Mouse (Mus musculus) layer of hippocampus, postnatal 36 days (tissue): Measurements from ENCODE around the gene 1700001P01Rik. TPM values are rescaled to one million over a fixed set of nuclear protein-coding genes. Genes with fewer than 3 reads are reported as not detected.
"Not testable (repeated sequence)": the region's sequence is repeated elsewhere in the genome, so short reads cannot be mapped to it uniquely, and the experiment has no call there.

ENCODE experiments used
- DNase-seq, 2 experiments: peaks; one replicate each; pipeline ENCODE4 v3.0.0; 2022
- microRNA-seq, 2 experiments: library from miRNA; unstranded; fragments of <30 nt; microRNA quantifications; one replicate each; pipeline ENCODE4 v1.2.0; 2021
- total RNA-seq, 2 experiments: library from RNA; stranded (reverse); gene quantifications; 2 replicates each; pipeline ENCODE4 v1.2.3; 2021

1700001P01Rik gene
- total RNA-seq, 2 experiments from 2014 or later: 0.60 to 1.3 TPM

DNA sequence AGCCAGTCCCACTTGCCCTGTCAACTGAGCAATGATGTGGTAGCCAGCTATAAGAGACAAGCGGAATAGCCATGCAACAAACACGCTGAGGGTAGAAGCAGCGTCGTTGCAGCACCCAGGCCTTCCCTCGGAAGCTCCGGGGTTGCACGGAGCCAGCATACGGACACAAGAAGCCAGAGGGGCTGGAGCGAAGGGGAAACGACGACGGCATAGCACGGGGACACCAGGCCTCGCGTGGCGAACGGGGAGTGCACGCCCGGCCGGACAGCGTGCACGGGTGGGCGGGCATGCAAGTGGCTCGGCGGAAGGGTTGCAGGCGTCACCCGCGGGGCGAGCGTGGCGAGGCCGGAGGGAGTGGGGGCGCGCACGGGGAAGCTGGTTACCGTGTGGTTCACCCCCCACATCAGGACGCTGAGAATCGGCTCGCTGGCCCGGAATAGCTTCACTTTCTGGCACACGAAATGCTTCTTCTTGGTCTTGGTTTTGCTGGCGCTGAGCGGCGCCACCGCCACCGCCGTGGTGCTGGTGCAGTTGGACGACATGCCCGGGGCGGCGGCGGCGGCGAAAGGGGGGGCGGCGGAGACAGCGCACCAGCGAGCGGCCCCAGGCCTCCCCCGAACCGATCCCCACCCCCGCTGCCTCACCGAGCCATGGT lies 31.5 kb downstream of the 1700001P01Rik start, which contains the start of gene Pip4k2b:
Pip4k2b (minus strand) TSS at position 642 of the 655 bp plus-strand sequence.
- DNase-seq: peak in 1 of 2 experiments; percentile 50

DNA sequence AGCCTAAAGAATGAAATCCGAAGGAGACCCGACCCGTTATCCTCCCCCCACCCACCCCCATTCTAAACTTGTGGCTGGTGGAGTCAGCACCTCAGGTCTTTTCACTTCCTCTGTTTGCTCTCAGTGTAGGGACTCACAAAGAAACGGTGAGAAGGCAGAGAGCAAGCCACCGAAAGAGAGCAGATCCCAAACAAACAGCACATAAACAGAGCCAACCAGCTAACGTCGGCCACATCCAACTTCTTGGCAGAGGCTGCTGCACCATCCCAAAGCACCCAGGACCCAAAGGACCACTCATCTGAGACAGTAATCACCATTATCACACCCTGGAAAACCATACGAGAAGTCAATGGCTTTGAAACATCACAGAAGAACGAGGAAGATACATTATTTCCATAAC lies 32.3 kb downstream of the 1700001P01Rik start:
- DNase-seq: no peak

DNA sequence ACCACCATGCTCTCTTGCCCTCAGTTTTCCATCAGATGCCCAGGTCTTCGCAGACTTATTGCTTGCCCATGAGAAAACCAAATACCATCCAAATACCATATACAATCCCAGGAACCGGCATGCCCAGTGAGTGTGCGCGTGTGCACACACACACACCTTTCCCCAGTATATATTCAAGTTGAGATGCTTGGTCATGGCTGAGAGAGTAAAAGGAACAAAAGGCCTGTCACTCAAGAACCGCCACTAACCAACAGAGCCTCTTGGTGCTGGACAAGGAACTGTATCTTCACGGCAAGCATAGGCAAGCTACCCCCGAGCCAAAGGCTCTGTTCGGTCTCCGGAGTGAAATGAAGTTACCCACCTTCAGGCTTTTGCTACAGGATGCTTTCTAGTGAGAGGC lies 33.1 kb downstream of the 1700001P01Rik start:
- DNase-seq: no peak

DNA sequence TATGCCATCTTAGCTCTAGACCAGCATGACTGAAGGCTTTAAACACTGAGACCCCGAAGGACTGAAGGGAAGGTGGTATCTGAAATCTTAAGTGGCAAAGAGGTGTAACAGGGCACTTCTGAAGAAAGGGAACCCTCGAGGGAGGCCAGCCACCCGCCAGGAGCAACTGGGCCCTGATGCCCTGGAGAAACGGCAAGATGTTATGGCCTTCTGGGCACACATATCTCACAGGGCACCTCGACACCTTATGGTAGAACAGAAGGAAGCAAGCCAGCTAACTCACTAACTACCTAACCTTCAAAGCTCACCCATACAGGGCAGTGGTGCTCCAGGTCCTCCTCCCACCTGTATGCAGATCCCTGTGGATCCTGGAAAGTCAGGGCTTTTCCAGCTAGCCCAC lies 33.6 kb downstream of the 1700001P01Rik start:
- DNase-seq: no peak

DNA sequence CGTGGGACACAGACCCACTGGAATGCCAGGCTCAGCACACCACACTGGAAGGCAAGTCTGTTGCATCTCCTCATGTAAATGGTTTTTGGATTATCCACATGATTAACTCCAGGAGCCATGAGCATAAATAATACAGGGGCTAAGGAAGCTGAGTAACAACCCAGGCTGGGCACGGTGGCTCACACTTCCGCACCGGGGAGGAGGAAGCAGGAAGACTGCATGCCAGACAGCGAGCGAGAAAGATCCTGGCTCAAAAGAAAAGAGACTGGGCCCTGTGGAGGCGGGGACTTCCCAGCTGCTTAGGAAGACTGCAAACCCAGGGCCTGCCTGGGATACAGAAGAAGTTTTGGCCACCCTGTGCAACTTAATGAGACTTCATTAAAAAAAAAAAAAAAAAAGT lies 35.5 kb downstream of the 1700001P01Rik start:
- DNase-seq: no peak

DNA sequence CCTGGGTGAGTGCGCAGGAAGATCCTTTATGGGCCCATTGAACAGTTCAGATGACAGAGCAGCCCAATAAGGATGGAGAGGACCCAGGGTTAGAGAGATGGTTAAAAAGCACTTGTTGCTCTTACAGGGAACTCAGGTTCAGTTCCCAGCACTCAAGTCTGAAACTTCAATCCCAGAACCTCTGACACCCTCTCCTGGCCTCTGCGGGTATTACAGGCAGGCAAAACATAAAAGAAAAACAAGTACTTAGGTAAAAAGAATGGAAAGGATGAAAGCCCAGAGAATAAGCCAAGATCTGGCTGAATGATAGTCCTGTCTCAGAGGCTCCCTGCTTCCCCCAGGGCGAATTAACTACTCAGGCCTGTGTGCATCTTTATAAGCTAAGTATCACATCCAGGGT lies 36.6 kb downstream of the 1700001P01Rik start:
- DNase-seq: no peak

DNA sequence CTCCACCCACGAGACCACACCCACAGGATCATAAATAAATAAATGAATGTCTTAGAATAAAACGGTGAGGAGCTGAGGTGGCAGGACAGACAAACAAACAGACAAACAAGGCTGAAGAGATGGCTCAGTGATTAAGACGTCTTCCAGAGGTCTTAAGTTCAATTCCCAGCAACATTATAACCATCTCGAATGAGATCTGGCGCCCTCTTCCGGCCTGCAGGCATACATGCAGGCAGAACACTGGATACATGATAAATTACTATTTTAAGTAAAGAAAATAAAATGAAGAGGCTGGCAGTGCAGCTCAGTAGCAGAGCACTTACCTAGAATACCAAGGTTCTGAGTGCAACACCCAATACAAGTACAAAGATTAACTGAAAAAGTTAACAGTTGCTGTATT lies 37.0 kb downstream of the 1700001P01Rik start:
- no peak for DNase-seq

DNA sequence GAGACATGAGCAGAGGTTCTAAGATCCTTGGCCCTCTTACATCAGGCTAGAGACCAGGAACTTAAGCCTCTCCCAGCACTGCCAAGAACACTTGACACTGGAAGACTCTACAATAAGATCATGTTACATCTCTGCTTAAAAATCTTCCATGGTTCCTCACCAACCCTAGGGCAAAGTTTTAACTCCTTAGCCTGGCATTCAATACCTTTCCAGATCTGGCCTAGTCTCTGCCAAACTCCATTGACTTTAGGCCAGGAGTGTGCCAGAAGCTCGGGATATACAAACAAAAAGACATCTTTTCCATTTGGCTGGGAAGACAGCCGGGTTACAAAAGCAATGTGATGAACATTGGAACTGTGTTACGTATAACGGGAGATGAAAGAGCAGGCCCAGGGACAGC lies 38.1 kb downstream of the 1700001P01Rik start:
- DNase-seq: no peak

DNA sequence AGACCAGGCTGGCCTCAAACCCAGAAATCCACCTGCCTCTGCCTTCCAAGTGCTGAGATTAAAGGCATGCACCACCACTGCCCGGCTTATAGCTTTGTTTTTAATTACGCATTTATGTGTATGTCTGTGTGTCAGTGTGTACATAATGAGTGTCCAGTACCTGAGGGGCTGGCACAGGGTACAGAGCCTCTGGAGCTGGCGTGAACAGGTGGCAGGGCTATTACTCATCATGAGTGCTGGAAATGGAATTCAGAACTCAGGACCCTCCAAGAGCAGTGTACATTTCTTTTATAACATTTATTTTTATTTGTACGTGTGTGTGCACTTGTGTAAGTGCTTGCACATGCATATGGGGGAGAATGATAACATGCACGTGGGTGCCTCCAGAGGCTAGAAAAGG lies 39.1 kb downstream of the 1700001P01Rik start:
- DNase-seq: no peak

DNA sequence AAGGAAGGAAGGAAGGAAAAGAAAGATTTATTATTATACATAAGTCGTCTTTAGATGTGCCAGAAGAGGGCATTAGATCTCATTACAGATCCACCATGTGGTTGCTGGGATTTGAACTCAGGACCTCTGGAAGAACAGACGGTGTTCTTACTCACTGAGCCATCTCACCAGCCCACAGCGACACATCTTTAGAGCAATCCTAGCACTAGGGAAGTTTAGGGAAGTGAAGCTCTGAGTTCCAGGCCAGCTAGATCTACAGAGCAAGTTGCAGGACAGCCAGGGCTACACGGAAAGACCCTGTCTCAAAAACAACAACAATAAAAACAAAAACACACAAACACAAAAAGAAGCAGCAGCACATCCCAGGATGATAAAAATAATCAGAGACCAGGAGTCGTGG lies 40.9 kb downstream of the 1700001P01Rik start:
- DNase-seq: not testable (repeated sequence)

DNA sequence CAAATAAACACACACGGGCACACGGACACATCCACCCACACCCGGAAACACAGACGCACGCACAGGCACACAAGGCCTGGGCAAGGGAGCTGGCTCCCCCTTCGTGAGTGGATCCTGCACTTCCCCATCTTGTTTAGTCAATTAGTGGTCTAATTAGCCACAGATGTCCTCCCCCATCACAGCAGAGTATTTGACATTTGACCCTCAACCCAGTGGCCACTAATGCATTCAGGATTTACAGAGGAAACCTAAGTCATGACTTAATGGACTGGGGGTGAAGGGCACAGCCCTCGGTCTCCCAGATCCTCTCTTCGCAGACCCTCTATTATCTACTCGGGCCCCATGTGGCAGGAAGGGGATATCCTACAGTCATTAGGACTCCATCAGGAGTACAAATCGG lies 42.0 kb downstream of the 1700001P01Rik start:
- DNase-seq: no peak

DNA sequence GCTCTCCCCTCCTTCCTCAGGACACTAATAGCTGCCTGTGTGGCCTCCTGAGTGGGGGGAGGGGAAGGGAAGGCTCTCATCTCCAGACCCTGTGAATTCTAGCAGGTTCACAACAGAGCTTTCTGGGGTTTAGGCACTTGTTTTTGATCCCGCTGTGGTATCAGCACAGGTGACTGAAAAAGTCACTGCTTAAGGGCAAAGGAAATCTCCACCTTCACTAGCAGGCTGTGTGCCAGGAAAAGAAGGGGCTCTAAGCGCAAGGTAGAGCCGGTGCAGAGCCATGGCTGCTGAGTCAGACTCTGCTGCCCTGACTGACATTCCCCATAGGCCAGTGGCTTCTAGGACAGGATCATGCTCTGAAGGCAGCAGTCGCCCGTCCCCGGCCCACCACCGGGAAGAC lies 47.0 kb downstream of the 1700001P01Rik start:
- no peak for DNase-seq

DNA sequence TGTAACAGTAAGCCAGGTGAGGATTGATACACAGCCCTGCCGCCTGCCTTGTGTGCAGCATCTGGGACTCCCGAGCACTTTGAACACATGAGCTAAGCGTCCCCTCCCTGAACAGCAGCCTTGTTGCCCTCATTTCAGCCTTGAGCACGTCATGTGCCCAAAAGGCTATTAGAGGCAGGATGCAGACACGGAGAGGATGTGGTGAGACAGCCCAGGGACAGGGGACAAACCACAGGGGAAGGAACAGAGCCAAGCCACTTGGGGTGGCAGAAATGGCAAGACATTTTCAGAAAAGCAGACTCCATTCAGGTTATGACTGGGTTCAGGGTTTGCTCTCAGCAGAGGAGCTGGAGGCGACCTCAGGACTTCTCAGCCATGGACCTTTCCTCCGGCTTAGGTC lies 47.4 kb downstream of the 1700001P01Rik start:
- DNase-seq: no peak

DNA sequence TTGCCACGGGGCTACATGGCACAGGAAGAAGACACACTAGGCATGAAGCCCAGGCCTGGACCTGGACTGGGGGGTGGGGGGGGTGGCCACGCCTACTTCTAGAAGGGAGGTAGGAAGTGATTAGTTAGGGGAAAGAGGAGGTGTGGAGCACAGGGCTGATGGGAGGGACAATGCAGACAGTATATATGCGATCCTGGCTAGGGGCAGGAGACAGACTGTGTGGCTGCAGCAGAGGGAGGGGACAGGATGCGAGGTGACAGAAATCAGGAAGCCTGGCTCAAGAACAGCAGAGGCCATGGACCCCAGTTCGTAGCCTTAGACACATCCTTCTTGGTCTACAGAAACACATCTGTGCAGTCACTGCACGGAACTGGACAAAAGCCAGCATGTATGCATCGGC lies 52.0 kb downstream of the 1700001P01Rik start:
- no peak for DNase-seq

Small RNA genes lying within 50 kb of the gene (microRNA-seq; reads per million reads assigned to microRNA genes)
- 0 to 0.21 reads per million in 2 experiments for gene Mir8102

Other genes with a start within 250 kb of the 1700001P01Rik start
- 100 to 1,000 TPM; 230 to 247 TPM for gene Srcin1, start 199.7 kb downstream of the 1700001P01Rik start, total RNA-seq
- gene Epop, start 146.2 kb downstream of the 1700001P01Rik start, total RNA-seq: 10 to 100 TPM; 33.6 to 34.2 TPM
- 100 to 1,000 TPM; 105 to 110 TPM for gene Mllt6, start 112.5 kb downstream of the 1700001P01Rik start, total RNA-seq
- gene Cisd3, start 90.1 kb downstream of the 1700001P01Rik start, total RNA-seq: 10 to 100 TPM; 52.8 to 58.2 TPM
- gene Pcgf2, start 75.4 kb downstream of the 1700001P01Rik start, total RNA-seq: 10 to 100 TPM; 23.5 to 30.6 TPM
- gene Psmb3, start 72.5 kb downstream of the 1700001P01Rik start, total RNA-seq: 100 to 1,000 TPM; 125 to 129 TPM
- gene Pip4k2b, start 31.2 kb downstream of the 1700001P01Rik start, total RNA-seq: 100 to 1,000 TPM; 109 to 112 TPM
- 10 to 100 TPM; 19.5 to 19.8 TPM for gene Cwc25, start 9.4 kb downstream of the 1700001P01Rik start, total RNA-seq
- gene Rpl23, start 6.5 kb upstream of the 1700001P01Rik start, total RNA-seq: 100 to 1,000 TPM; 355 TPM
- 10 to 100 TPM; 98.0 to 98.2 TPM for gene Lasp1, start 23.1 kb upstream of the 1700001P01Rik start, total RNA-seq
- 10 to 100 TPM; 67.5 to 68.4 TPM for gene B230217C12Rik, start 64.9 kb upstream of the 1700001P01Rik start, total RNA-seq
- 1 to 10 TPM; 1.5 to 2.1 TPM for gene Fbxo47, start 108.2 kb upstream of the 1700001P01Rik start, total RNA-seq
- 10 to 100 TPM in 1 of 2 experiments, 1 to 10 TPM in 1; 8.2 to 10.0 TPM for gene Plxdc1, start 210.5 kb upstream of the 1700001P01Rik start, total RNA-seq
- gene Arl5c, start 220.3 kb upstream of the 1700001P01Rik start, total RNA-seq: 1 to 10 TPM; 1.0 to 1.1 TPM
- 100 to 1,000 TPM; 135 TPM for gene Cacnb1, start 247.1 kb upstream of the 1700001P01Rik start, total RNA-seq